Mouse (Mus musculus): ENCODE results near the gene Dcakd. TPM values are rescaled to one million over a fixed set of nuclear protein-coding genes. Genes with fewer than 3 reads are reported as not detected.
A peak's percentile ranks its signal among the peaks of the same experiment; 100 is the strongest.

Dcakd gene
- total RNA-seq, 1 experiment from 2014 or later: 15.8 TPM

- no peak for ATAC-seq (replicated peaks; ENCODE audit: insufficient number of reproducible peaks, low FRiP score, low TSS enrichment, poor library complexity, severe bottlenecking)
Observed at GRCm38 (mm10) chr11:103010454-103011205, 17.5 kb downstream of the Dcakd start.

DNA sequence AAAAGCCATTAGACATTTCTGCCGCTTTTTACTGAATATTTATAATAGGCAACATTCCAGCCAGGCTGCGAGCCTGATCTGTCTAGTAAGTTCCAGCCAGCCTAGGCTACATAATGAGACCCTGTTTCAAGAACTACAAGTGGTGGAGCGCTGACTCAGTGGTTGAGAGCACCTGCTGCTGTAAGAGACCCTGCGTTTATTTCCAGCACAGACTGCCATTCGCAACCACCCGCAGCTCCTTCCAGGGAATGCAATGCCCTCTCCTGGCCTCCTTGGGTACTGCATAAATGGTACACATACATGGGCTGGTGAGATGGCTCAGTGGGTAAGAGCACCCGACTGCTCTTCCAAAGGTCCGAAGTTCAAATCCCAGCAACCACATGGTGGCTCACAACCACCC, 18.9 kb downstream of the Dcakd start:
- no peak for ATAC-seq (replicated peaks; ENCODE audit: insufficient number of reproducible peaks, low FRiP score, low TSS enrichment, poor library complexity, severe bottlenecking)

DNA sequence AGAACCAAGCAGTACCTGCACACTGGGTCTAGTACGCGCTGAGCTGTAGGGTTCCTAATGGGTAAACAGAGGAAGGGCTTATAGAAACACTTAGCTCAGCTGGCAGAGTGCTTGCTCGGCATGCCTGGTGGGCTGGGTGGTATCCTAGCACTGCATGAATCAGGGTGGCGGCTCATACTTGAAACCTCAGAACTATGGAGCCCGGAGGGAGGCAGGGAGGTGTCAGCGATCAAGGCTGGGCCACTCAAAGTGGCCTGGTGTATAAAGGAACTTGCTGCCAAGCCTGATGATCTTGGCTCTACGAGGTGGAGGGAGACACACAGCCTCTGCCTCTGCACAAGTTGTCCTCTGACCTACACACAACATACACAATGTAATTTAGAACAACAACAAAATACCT, 19.6 kb downstream of the Dcakd start:
- no peak for ATAC-seq (replicated peaks; ENCODE audit: insufficient number of reproducible peaks, low FRiP score, low TSS enrichment, poor library complexity, severe bottlenecking)

GRCm38 (mm10) chr11:103007001-103007340, 21.2 kb downstream of the Dcakd start:
- peak; percentile 82 for ATAC-seq (replicated peaks; ENCODE audit: insufficient number of reproducible peaks, low FRiP score, low TSS enrichment, poor library complexity, severe bottlenecking)

DNA sequence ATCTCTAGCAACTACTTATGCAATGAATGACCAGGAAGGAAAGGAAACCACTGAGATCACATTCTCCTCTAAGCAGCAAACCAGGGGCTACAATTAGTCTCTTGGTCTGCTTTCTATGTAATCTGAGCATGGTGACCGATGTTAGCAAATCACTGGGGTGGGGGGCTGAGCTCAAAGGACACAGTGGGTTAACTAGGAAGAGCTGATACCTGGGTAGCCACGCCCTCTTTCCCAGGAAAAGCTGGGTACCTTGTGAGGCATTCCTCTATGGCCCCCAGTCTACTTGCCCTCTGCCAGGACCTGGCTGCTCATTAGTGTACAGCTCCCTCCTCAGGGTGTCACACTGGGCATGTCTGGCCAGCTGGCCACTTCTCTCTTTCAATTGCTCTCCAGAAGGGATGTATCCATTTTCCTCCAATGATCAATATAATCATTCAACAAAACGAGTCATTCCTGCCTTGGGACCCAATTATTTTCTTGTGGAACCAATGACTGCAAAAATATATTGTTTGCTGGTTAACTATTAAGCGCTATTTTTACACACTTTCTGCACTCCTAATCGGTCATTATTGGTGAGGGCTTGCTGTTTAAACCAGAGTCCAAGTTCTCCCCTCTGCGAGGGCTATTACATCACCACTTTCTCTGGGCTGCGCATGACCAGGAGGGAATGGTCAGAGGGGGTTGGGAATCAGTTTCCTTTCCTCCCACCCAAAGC, 21.7 kb downstream of the Dcakd start:
- ATAC-seq (replicated peaks; ENCODE audit: insufficient number of reproducible peaks, low FRiP score, low TSS enrichment, poor library complexity, severe bottlenecking): no peak

DNA sequence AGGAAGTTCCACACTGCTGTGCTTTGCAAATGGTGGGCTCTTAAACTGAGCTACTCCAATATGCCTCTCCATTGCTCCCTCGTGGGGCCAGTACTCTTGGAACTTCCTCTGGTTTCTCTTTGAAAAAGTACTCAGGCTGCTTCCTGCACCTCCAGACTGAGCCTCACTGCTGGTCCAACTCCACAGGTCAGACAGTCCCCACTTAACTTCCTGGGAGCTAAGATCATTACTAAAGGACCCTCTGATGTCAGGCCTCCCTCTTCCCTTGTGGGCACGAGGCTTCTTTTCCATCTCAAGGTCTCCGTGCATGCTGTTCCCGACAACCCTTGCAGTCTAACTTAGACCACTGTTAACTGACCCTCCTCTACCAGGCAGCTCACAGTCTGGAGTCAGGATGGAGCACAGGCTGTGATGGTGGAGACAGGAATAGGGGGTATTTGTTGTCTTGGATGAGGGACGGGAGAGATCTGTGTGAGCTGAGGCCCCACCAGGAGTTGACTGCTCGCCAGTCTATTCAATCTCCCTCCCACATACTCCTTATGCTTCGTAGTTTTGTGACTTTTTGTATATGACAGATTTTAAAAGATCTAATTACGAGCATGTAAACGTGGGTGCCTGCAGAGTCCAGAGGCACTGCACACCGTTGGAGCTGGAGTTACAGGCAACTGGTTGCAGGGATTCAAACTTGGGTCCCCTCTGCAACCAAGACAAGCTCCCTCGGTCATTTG, 22.7 kb downstream of the Dcakd start:
- no peak for ATAC-seq (replicated peaks; ENCODE audit: insufficient number of reproducible peaks, low FRiP score, low TSS enrichment, poor library complexity, severe bottlenecking)

- no peak for ATAC-seq (replicated peaks; ENCODE audit: insufficient number of reproducible peaks, low FRiP score, low TSS enrichment, poor library complexity, severe bottlenecking)
Observed at GRCm38 (mm10) chr11:103004852-103005251, 23.3 kb downstream of the Dcakd start.

- no peak for ATAC-seq (replicated peaks; ENCODE audit: insufficient number of reproducible peaks, low FRiP score, low TSS enrichment, poor library complexity, severe bottlenecking)
Observed at GRCm38 (mm10) chr11:103003210-103003609, 24.9 kb downstream of the Dcakd start.

DNA sequence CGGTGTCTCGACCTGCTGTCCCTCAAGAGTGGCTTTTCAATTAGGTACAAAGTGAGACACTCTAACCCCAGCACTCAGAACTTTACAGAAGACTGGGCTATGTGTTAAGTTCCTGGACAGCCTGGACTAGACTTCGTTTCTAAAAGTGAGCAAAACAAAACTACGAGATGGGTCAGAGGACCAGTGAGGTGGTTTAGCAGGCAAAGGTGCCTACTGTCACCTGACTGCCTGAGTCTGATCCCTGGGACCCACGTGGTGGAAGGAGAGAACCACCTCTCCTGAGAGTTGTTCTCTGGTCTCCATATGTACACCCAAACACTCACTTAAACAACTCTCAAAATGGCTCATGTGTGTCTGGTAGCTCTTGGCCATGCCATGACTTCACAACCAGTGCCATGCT, 27.1 kb downstream of the Dcakd start:
- ATAC-seq (replicated peaks; ENCODE audit: insufficient number of reproducible peaks, low FRiP score, low TSS enrichment, poor library complexity, severe bottlenecking): no peak

- ATAC-seq (replicated peaks; ENCODE audit: insufficient number of reproducible peaks, low FRiP score, low TSS enrichment, poor library complexity, severe bottlenecking): no peak
Observed at GRCm38 (mm10) chr11:103000111-103000510, 28.0 kb downstream of the Dcakd start.

DNA sequence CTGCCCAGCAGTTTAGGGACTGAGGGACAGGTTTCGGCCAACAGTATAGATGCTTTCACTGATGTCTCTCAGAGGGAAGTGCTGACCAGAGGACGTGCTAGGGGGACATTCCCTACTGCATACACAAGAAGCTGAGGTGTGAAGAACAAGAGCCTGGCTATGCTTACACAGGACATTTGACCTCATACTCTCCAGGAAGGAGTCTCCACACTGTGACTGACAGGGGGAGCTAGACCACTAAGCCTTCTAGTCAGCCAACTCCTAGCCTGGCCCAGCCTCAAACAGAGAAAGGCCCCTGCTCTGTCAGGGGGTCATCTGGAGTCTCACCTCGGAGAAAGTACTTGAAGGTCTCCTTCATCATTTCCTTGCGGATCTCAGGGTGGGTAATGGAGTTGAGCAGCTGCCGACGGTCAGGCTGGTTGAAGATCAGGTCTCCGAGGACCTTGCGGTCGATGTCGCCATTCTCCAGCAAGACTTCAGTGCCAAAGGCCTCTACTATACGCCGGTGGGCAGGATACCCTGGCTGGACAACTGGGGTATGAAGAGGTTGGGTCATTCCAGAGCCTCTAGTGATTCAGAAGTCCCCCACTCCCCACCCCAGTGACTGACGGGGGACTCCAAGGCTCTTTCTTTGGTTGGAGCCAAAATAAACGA, 28.7 kb downstream of the Dcakd start:
- no peak for ATAC-seq (replicated peaks; ENCODE audit: insufficient number of reproducible peaks, low FRiP score, low TSS enrichment, poor library complexity, severe bottlenecking)

DNA sequence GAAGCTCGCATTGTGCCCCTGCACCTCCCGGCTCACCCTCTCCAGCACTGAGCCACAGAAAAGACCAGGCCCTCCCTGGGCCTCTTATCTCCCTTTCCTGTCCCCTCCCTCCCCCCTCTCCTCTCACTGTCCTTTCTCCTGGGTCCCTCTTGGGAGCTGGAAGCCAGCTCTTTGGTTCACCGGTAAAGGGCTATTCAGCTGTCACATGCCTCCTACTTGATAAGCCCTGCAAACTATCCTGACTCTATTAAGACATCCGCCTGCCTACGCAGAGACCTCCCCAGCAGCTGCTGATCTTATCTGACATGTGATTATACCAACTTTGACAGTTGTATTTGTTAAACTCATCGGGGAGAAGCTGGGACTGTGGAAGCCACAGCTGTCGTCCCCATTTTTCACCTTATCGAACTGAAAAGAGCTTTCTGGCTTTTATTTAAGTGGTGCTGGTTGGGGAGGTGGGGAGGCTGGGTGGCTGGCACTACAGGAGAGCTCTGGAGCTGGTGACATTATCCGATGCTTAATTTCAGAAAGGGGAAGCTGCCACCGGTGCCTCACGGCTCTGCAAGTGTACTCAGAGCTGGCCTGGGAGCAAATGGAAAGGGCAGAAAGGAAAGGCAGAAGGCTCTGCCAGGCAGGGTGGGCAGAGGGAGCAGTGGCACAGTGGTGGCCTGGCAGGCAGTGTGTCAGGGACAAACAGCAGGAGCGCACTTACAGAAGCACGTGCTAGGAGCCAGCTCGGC, 29.4 kb downstream of the Dcakd start:
- no peak for ATAC-seq (replicated peaks; ENCODE audit: insufficient number of reproducible peaks, low FRiP score, low TSS enrichment, poor library complexity, severe bottlenecking)

DNA sequence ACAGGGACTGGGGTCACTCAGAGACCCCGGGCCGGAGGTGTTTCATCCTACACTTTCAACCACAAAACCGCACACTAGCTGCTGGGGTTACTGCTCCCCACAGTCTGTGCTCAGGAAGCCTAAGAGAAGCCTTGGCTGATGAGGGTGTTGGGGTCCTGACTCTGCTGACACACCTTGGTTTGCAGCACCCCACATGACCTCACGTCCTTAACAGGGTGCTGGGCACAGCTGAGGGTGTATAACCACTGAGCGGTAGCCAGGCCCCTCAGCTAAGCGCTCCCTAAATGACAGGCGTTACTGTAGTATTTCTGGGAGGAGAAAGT, 29.9 kb downstream of the Dcakd start:
- no peak for ATAC-seq (replicated peaks; ENCODE audit: insufficient number of reproducible peaks, low FRiP score, low TSS enrichment, poor library complexity, severe bottlenecking)

DNA sequence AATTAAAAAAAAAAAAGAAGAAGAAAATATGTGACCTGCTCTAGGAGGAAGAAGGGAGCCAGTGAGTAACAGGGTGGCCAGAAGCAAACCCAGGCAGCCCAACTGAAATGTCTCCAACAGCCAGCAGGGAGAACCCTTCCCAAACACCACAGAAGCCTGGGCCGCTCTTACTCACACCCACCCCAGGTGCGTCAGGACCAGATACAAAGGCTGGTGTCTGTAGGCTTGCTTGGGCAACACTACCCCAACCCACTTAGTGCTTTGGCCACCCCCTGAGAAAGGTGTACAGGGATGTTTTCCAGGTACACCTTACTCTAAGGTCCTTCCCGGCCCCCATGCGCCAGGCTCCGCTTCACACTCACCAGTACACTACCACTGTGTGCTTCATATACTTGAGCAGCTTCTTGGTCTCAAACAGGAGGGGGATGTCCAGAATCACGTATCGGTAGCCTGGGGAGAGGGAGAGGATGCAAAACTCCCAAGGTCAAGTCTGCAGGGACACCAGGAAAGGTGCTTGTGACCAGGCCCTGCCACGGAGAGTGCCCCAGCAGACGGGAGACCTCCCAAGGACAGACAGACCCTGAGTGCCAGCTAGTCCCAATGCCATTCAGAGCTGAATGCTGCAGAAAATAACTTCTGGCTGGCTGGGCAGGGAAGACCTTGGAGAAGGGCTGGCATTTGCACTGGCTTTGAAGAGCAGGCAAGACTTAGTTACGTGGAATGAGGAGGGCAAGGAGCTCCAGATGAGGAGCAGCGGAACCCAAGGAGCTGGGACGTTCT, 31.0 kb downstream of the Dcakd start:
- ATAC-seq (replicated peaks; ENCODE audit: insufficient number of reproducible peaks, low FRiP score, low TSS enrichment, poor library complexity, severe bottlenecking): no peak

GRCm38 (mm10) chr11:102996385-102996784, 31.7 kb downstream of the Dcakd start:
- ATAC-seq (replicated peaks; ENCODE audit: insufficient number of reproducible peaks, low FRiP score, low TSS enrichment, poor library complexity, severe bottlenecking): no peak

GRCm38 (mm10) chr11:102994952-102995351, 33.2 kb downstream of the Dcakd start:
- no peak for ATAC-seq (replicated peaks; ENCODE audit: insufficient number of reproducible peaks, low FRiP score, low TSS enrichment, poor library complexity, severe bottlenecking)

DNA sequence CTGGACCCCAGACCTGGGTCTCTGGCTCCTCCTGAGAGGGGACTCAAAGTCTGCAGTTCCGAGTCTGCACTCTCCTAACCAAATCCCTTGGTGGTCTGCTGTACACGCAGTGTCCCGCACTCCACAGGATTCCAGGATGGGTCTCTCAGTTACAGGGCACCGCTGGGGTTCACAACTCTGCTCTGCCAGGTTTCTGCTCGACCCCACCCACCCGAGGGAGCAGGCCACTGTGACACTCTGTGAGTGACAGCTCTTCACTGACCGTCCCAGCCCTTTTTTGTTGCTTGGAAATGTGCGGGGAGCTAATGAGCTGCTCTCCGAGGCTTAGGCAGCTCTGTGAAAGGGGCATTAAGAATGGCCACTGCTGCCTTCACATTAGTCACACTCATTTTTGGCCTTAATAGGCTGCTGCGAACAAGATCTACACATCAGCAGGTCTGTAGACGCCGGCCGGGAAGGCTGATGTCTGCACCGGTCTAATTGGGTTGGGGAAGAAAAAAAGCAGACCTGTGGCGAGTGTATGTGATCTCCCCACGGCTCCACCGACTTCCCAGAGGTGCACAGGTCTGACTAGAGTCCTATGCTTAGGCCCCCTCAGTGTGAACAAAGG, 34.6 kb downstream of the Dcakd start:
- no peak for ATAC-seq (replicated peaks; ENCODE audit: insufficient number of reproducible peaks, low FRiP score, low TSS enrichment, poor library complexity, severe bottlenecking)

GRCm38 (mm10) chr11:102992940-102993339, 35.2 kb downstream of the Dcakd start:
- peak; percentile 84 for ATAC-seq (replicated peaks; ENCODE audit: insufficient number of reproducible peaks, low FRiP score, low TSS enrichment, poor library complexity, severe bottlenecking)
